Mouse (Mus musculus) midbrain, embryonic 16.5 days (tissue): Measurements from ENCODE around the gene Gm28308. TPM values are rescaled to one million over a fixed set of nuclear protein-coding genes. Genes with fewer than 3 reads are reported as not detected.

Source experiments
- ATAC-seq: fragments of 200-750 bp; cut with Nextera tagmentation; 2 replicates; pipeline ENCODE4 v1.8.0; 2017; ENCODE audit warnings: moderate TSS enrichment
- H3K27ac ChIP-seq: fragments of 300-500 bp; sonication (generic); 2 replicates; pipeline ENCODE4 v1.5.1; 2014; ENCODE audit warnings: mild to moderate bottlenecking, low read length, mixed read lengths
- H3K27me3 ChIP-seq: fragments of 300-500 bp; sonication (generic); 2 replicates; pipeline ENCODE4 v1.6.1; 2014; ENCODE audit warnings: low read depth, low read length, mixed read lengths; ENCODE audit not compliant: control insufficient read depth, insufficient read depth
- H3K36me3 ChIP-seq: fragments of 300-500 bp; sonication (generic); 2 replicates; pipeline ENCODE4 v1.6.1; 2014; ENCODE audit warnings: mild to moderate bottlenecking, low read length, moderate library complexity, mixed read lengths; ENCODE audit not compliant: control insufficient read depth, insufficient read depth
- H3K4me1 ChIP-seq: fragments of 300-500 bp; sonication (generic); 2 replicates; pipeline ENCODE4 v1.6.1; 2014; ENCODE audit warnings: mild to moderate bottlenecking, low read length, mixed read lengths; ENCODE audit not compliant: control insufficient read depth, insufficient read depth
- H3K4me2 ChIP-seq: fragments of 300-500 bp; sonication (generic); 2 replicates; pipeline ENCODE4 v1.6.1; 2014; ENCODE audit warnings: mild to moderate bottlenecking, low read length, mixed read lengths
- H3K4me3 ChIP-seq: fragments of 300-500 bp; sonication (generic); 2 replicates; pipeline ENCODE4 v1.5.1; 2014; ENCODE audit warnings: low read depth, mild to moderate bottlenecking, low read length, moderate library complexity, mixed read lengths
- H3K9ac ChIP-seq: fragments of 300-500 bp; sonication (generic); 2 replicates; pipeline ENCODE4 v1.6.1; 2014; ENCODE audit warnings: low read depth, low read length, mixed read lengths
- H3K9me3 ChIP-seq: fragments of 300-500 bp; sonication (generic); replicated peaks from 2 replicates; pipeline ENCODE4 v1.6.1; 2014; ENCODE audit warnings: mild to moderate bottlenecking, low read length, mixed read lengths; ENCODE audit not compliant: control insufficient read depth, poor library complexity, severe bottlenecking
- WGBS: fragments of 180-500 bp; shearing (Covaris S2); extraction: QIAGEN DNeasy Blood & Tissue Kit; methylation state at CpG from one replicate; pipeline ENCODE4 v1.1.7; 2014; 5-methylcytosine and 5-hydroxymethylcytosine counted together
- polyA plus RNA-seq: library from polyadenylated mRNA; unstranded; fragments of >200 nt; fragmentation: Nextera tagmentation; extraction: Ambion mirVana; gene quantifications from 2 replicates; pipeline ENCODE4 v1.2.1, GENCODE M21; 2015

The Gm28308 gene
- polyA plus RNA-seq, 1 experiment from 2014 or later: not detected

DNA sequence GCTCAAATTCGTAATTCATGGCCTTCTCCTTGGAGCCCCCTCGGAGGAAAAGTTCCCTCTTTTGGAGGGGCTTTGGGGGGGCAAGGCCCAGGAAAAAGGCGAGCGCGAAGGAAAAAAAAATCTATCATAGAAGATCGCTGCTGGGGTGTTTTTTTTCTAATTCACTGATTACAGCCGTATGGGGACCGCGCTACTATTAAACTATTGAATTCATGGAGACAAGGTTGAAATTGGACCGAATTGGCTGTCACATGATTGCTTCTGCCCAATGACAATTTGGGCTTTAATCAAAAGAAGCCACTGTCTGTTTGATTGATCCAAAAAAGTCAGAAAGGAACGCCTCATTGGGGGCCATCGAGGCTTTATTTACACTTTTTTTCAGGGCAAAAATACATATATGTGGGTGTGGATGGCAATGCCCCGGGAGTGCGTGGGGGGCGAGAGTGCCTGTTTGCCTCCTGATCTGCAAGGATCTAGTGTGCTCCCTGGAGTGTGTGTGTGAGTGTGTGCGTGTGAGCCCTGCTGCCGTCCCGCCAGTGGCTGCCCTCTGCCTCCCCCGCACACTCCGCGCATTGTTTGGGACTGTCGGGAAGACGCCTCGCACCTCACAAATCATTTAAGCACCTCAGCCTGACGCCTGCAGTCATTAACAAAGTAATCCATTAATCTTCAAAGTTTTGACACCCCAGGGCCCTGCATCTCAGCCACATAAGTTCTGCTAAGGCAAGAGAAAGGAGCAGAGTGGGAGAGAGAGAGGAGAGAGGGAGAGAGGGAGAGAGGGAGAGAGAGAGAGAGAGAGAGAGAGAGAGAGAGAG, 48.3 kb downstream of the Gm28308 start, which contains the start of gene Hoxa2:
Hoxa2 (minus strand) TSS at position 206 of the 815 bp plus-strand sequence.
- Histone ChIP-seq H3K27ac (no peak within 1 kb of the TSS), H3K9me3 (no peaks in the 10 kb centered on the region), H3K4me2 (no peak within 1 kb of the TSS), H3K36me3 (no peaks in the 10 kb centered on the region), H3K9ac (no peak within 1 kb of the TSS), H3K4me1 (no peaks in the 10 kb centered on the region), H3K27me3 (peaks cover 69% of the 10 kb centered on the region), H3K4me3 (no peak within 1 kb of the TSS)
- no peak for ATAC-seq
- under 1% methylated on average over 25 of the region's 25 CpGs for WGBS

DNA sequence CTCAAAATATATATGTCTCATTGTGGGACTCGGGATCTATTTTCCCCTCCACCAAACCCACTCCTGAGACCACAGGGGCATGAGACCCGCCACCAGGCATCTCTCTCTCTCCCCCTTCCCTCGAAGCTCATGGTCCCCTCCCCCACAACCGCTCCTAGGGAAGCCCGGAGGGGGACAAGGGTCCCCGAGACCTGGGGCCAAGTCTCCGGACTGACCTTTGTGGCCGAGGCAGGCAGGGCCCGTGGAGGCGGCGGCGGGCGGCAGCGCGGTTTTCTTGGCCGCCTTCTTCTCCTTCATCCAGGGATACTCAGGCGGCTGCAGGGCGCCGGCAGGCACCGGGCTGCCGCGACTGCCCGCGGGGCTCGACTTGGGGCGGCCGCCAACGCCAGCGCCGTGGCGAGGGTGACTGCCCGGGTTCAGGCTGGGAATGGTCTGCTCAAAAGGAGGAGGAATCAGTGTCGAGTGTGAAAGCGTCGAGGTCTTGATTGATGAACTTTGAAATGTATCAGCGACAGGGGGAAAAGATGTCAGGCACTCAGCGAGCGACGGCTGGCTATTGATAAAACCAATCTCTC, 49.0 kb downstream of the Gm28308 start:
- Histone ChIP-seq H3K9ac (no peak overlapping the region), H3K4me1 (no peaks in the 10 kb centered on the region), H3K4me2 (no peak overlapping the region), H3K4me3 (no peak overlapping the region), H3K27me3 (peaks cover 72% of the 10 kb centered on the region), H3K27ac (no peak overlapping the region), H3K9me3 (no peaks in the 10 kb centered on the region), H3K36me3 (no peaks in the 10 kb centered on the region)
- ATAC-seq: no peak
- WGBS: 0% methylated on average over 39 of the region's 39 CpGs

DNA sequence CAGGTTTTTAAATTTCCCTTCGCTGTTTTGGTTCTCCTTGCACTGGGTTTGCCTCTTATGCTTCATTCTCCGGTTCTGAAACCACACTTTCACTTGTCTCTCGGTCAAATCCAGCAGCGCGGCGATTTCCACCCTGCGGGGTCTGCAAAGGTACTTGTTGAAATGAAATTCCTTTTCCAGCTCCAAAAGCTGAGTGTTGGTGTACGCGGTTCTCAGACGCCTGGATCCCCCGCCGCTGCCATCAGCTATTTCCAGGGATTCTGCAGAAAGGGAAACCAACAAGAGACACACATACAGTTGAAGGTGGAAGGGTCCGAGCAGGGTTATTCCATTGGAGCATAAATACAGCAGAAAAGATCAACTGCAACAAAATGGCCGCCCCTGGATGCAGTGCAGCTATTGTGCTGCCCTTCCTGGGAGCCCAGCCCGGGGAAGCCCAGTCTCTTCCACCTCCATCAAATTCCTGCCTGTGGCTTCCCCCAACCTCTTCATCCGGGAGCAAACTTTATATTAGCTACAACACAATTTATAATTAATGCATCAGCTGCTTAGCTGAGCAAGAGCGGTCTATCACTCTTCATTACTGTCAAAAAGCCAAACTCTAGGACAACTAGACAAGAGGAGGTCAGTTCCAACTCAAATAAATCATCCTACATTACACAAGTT, 49.6 kb downstream of the Gm28308 start:
- no peaks in the 10 kb centered on the region for H3K36me3 ChIP-seq
- ATAC-seq: no peak
- peaks cover 77% of the 10 kb centered on the region for H3K27me3 ChIP-seq
- H3K9ac ChIP-seq: no peak overlapping the region
- no peak overlapping the region for H3K4me2 ChIP-seq
- no peaks in the 10 kb centered on the region for H3K9me3 ChIP-seq
- WGBS: under 1% methylated on average over 17 of the region's 17 CpGs
- no peak overlapping the region for H3K27ac ChIP-seq
- no peak overlapping the region for H3K4me3 ChIP-seq
- peaks cover 5% of the 10 kb centered on the region for H3K4me1 ChIP-seq

DNA sequence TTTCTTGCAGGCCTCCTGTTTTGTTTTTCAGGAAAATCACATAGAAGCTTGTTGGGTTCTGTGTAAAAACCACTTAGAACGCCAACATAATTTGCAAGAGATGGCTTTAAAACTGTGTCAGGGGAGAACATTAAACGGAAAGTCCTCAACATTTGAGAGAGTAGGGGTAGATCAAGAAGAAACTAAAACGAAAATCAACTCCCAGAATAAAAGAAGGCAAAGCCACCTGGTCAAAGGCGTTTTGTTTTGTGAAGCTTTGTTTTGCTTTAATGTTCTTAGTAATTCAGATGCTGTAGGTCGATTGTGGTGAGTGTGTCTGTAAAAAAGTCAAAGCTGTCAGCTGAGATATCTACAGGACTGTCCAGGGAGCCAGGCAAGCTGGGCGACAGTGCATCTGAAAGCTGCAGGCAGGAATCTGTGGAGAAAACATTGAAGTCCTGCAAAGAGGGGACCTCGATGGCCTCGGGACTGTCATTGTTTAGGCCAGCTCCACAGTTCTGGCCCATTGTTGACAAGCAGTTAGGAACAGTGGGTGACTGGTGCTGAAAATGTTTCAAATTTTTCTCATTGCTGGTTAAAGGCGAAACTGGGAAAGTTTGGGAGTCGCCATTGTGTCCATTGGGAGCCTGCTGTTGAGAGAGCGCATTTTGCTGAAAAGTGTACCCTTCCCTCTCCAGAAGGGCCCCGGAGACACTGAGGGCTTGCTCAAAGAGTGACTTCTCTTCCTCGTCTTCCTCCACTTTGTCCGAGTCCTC, 50.4 kb downstream of the Gm28308 start:
- Histone ChIP-seq H3K27ac (no peak overlapping the region), H3K27me3 (peaks cover 80% of the 10 kb centered on the region), H3K36me3 (no peaks in the 10 kb centered on the region), H3K9ac (no peak overlapping the region), H3K4me1 (peaks cover 10% of the 10 kb centered on the region), H3K4me3 (no peak overlapping the region), H3K9me3 (no peaks in the 10 kb centered on the region), H3K4me2 (no peak overlapping the region)
- no peak for ATAC-seq
- WGBS: under 1% methylated on average over 14 of the region's 14 CpGs

DNA sequence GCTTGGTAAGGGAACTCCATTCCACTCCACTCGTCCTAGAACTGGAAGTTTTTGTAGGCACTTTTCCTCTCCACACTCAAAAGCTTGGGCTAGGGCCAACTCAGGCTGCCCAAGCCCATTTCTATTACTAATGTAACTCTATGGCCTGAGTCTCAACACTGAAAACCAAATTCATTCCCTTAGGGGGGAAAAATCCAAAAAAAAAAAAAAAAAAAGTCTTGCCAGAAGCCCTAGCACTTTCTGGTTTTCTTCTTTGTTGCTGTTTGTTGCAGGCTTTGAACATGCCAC, 51.1 kb downstream of the Gm28308 start:
- H3K36me3 ChIP-seq: no peaks in the 10 kb centered on the region

DNA sequence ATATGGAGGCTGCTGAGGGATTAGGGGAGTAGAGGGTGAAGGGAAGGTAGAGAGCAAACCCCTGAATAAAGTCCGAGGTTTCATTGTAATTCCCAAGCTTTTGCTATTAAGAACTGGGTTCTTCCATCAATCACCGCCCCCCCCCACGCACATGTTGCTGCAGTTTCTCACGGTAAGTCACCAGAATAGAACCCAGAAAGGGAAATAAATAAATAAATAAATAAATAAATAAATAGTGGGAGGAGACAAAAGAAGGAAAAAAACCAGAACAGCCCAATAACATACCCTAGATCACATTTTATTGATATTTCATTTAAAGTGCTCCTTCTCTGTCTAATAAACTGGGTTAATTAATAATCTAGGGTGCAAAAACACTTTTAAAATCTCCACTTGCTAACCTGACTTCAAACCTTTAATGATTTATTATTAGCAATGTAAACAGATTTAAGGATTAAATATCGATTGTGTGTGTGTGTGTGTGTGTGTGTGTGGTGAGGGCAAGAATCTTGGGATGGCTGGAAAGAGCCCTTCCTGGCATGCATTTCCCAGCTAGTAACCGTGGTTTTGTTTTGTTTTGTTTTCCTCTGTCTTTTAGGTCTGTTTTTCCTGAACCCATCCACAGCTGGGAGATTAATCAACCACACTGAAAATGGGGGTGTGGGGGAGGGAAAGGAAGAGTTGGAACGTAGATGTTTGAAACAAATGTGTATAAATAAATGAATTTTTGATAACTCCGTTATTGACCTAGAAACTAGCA, 51.6 kb downstream of the Gm28308 start:
- no peaks in the 10 kb centered on the region for H3K9me3 ChIP-seq
- H3K27ac ChIP-seq: no peak overlapping the region
- no peak overlapping the region for H3K9ac ChIP-seq
- H3K27me3 ChIP-seq: peaks cover 84% of the 10 kb centered on the region
- no peak overlapping the region for H3K4me3 ChIP-seq
- 5% methylated on average over 8 of the region's 8 CpGs for WGBS
- H3K4me1 ChIP-seq: peaks cover 10% of the 10 kb centered on the region
- ATAC-seq: no peak
- H3K4me2 ChIP-seq: no peak overlapping the region
- H3K36me3 ChIP-seq: no peaks in the 10 kb centered on the region

More for the DNA sequence above, 51.1 kb downstream of the Gm28308 start:
- Histone ChIP-seq H3K27ac (no peak overlapping the region), H3K9me3 (no peaks in the 10 kb centered on the region), H3K4me3 (no peak overlapping the region), H3K9ac (no peak overlapping the region), H3K4me1 (peaks cover 10% of the 10 kb centered on the region), H3K27me3 (peaks cover 84% of the 10 kb centered on the region), H3K4me2 (no peak overlapping the region)
- 0% methylated on average over 1 of the region's 1 CpGs for WGBS
- ATAC-seq: no peak

DNA sequence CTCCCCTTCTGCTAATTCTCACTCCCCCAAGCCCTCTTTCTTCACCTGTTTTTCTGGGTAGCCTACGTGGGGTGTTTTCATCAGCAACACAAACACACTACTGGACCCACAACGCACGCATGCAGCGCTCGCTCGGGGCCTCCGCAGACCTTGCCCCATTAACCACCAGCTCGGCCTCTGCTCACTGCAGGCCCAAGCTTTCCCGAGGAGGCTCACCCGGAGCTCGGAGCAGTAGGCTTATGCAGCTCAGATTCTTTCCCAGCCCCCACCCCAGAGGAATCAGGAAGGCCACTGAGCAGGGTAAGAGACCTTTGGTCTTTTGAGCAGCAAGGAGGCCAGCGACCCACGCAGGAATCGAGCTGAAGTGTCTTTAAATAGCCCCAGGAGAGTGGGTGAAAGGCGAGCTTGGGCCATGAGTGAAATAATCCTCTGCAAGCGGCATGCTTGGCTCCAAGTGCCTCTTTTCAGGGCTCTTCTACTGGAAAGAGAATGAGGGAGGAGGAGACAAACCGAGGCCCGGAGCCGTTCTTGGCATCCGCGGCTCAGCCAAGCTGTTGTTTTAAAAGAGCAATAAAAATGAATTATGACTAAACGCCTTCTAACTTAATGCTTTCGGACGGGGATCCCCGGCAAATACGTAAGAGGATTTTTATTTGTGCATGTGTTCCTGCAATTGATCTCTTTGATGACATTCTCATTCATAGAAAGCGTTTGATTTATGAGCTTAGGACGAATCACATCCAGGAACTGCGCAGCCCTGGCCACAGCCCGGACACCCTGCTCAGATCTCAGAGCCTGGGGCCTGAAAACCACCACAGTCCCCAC, 52.4 kb downstream of the Gm28308 start:
- Histone ChIP-seq H3K4me3 (no peak overlapping the region), H3K27me3 (peaks cover 88% of the 10 kb centered on the region), H3K9ac (no peak overlapping the region), H3K27ac (no peak overlapping the region), H3K4me2 (no peak overlapping the region), H3K4me1 (peaks cover 10% of the 10 kb centered on the region), H3K9me3 (no peaks in the 10 kb centered on the region), H3K36me3 (no peaks in the 10 kb centered on the region)
- no peak for ATAC-seq
- WGBS: 2% methylated on average over 30 of the region's 30 CpGs

DNA sequence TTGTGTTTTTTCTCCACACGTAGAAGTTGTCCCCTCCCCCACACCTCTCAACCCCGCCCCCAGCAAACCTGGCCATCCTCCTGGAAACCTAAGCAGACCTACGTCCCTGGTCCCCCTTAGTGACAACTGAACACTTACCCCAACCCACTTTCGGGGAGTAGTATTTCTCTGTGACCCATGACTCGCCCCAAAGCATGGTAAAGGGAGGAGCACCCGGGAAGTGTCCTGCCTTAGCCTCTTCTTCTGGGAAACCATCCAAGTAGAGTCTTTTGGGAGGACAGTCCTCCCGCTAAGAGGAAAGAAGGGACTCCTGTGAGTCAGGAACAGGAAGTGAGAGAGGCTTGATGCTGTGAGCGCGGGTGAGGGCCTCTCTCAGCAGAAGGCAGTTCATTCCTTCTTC, 53.2 kb downstream of the Gm28308 start:
- Histone ChIP-seq H3K9ac (no peak overlapping the region), H3K4me1 (peaks cover 10% of the 10 kb centered on the region), H3K4me3 (no peak overlapping the region), H3K9me3 (no peaks in the 10 kb centered on the region), H3K27ac (no peak overlapping the region), H3K36me3 (no peaks in the 10 kb centered on the region), H3K27me3 (peaks cover 90% of the 10 kb centered on the region), H3K4me2 (no peak overlapping the region)
- 1% methylated on average over 9 of the region's 9 CpGs for WGBS
- no peak for ATAC-seq
